Mouse (Mus musculus) spleen, adult 2 months (tissue): ENCODE measurements around the gene Ggact. TPM values are rescaled to one million over a fixed set of nuclear protein-coding genes. Genes with fewer than 3 reads are reported as not detected.
A peak's percentile ranks its signal among the peaks of the same experiment; 100 is the strongest.

ENCODE experiments used
- DNase-seq, 2 experiments: peaks; one replicate each; pipeline versions ENCODE4 v3.0.0 to v3.0.0-alpha.2; 2012 to 2021; ENCODE audit warnings: low spot score in 2 of 2, low read depth in 1 of 2
- H3K27ac ChIP-seq: fragments of 200-500 bp; 2 replicates; pipeline ENCODE4 v1.5.1; 2012; ENCODE audit warnings: low read length, inconsistent platforms; ENCODE audit not compliant: insufficient read depth
- H3K27me3 ChIP-seq: fragments of 200-500 bp; 2 replicates; pipeline ENCODE4 v1.6.1; 2012; ENCODE audit warnings: mild to moderate bottlenecking, moderate library complexity, low read length, inconsistent platforms; ENCODE audit not compliant: control insufficient read depth, insufficient read depth
- H3K36me3 ChIP-seq: fragments of 200-500 bp; 2 replicates; pipeline ENCODE4 v1.6.1; 2012; ENCODE audit warnings: mild to moderate bottlenecking, low read length, inconsistent platforms; ENCODE audit not compliant: control insufficient read depth, insufficient read depth
- H3K4me1 ChIP-seq: fragments of 200-500 bp; 2 replicates; pipeline ENCODE4 v1.6.1; 2011; ENCODE audit warnings: inconsistent platforms; ENCODE audit not compliant: control insufficient read depth, insufficient read depth, insufficient read length
- H3K4me3 ChIP-seq: fragments of 200-500 bp; 2 replicates; pipeline ENCODE4 v1.5.1; 2011; ENCODE audit warnings: mild to moderate bottlenecking, inconsistent platforms; ENCODE audit not compliant: insufficient read depth, insufficient read length; ENCODE audit errors: extremely low read depth
- CTCF ChIP-seq: fragments of 200-500 bp; IDR thresholded peaks from 2 replicates; pipeline ENCODE4 v1.5.1; 2011; ENCODE audit warnings: mild to moderate bottlenecking, inconsistent platforms; ENCODE audit not compliant: insufficient read depth, insufficient read length, insufficient replicate concordance; ENCODE audit errors: extremely low read depth
- POLR2A ChIP-seq: fragments of 200-500 bp; IDR thresholded peaks from 2 replicates; pipeline ENCODE4 v1.6.1; 2011; ENCODE audit warnings: low read depth, low read length, inconsistent platforms
- whole genome bisulfite sequencing: fragments of 180-500 bp; shearing (Covaris S2); methylation state at CpG from one replicate; pipeline ENCODE4 v1.1.7; 2018; 5-methylcytosine and 5-hydroxymethylcytosine counted together
- polyA plus RNA-seq: library from polyadenylated mRNA; depleted of rRNA; stranded (reverse); fragments of >200 nt; gene quantifications from 2 replicates; pipeline ENCODE4 v1.2.3, GENCODE M21; 2012; rRNA removed

The Ggact gene
- polyA plus RNA-seq: 24.6 and 26.1 TPM in 2 replicates

DNA sequence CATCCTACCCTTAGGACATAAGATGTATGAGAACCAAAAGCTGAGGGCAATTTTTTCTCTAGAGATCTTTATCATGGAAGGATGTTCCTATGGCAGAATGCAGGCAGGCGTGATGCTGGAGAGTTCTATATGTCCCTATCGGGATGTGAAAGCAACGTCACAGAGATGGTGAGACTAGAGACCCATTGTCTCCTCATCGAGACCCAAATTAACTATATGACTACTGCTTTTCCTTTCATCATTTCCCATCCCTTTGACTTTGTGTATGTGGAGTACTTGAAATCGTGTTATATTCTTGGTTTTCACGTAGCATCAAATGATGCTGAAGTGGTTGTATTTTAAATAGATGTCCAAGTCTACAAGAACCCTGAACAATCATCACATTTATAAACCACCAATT is at the start of gene Ggact:
Gene Ggact, minus strand, starts transcription at position 101 of the 400 bp plus-strand sequence.
- no peak for DNase-seq
- Histone ChIP-seq H3K36me3 (no peaks in the 10 kb centered on the region), H3K27ac (peak within 1 kb of the TSS; percentile 31; the same call in 1 of the 2 replicates), H3K27me3 (no peaks in the 10 kb centered on the region), H3K4me1 (no peaks in the 10 kb centered on the region; the same call in 1 of the 2 replicates), H3K4me3 (peak within 1 kb of the TSS; percentile 75)
- no peak for TF ChIP-seq CTCF
- TF ChIP-seq POLR2A: no peak
- 91% methylated on average over 6 of the region's 6 CpGs for WGBS

DNA sequence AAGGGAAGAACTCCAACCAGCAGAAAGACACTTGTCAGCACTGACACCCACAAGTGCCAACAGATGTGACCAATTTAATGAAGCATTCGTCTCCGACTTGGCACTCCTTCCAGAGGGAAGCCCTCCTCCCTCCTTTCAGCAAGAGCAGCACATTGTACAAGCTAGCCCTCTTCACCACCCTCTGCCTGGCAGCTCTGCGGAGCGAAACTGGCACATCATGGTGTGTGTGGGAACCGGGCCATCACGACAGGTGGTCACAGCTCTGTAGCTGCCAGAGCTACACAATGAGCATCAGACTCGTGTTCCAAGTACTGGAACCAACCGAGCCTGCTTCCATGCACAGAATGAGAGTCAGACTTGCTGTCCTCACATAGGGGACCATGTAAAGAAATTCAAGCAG is 44.4 kb upstream of the Ggact start:
- no peak overlapping the region for H3K27ac ChIP-seq

DNA sequence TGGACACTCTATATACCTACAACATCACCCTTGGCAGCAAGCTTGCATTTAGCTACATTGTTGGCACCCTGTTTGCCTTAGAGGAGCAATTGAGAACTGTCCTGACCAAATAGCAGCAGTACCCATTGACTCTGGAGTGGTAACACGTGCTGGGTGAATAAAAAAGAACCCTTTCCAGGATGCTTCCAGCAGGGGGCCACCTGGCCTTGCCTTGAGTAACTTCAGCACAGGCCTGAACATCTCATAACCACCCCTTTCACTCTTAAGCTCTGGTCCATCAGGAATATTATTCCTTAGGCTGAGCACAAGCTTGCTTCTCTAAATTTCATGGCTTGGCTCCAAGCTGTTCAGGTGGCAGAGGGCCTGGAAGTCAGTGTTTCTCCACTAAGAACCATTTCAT is 39.8 kb upstream of the Ggact start:
- Histone ChIP-seq H3K27ac (no peak overlapping the region), H3K4me3 (no peak overlapping the region), H3K4me1 (peaks cover 2% of the 10 kb centered on the region; the same call in 1 of the 2 replicates), H3K36me3 (no peaks in the 10 kb centered on the region), H3K27me3 (no peaks in the 10 kb centered on the region)
- DNase-seq: peak in 1 of 2 experiments; percentile 37
- TF ChIP-seq CTCF: peak; percentile 38; the same call in 1 of the 2 replicates
- no peak for TF ChIP-seq POLR2A
- WGBS: 15% methylated on average over 1 of the region's 1 CpGs

More for the DNA sequence above, 44.4 kb upstream of the Ggact start:
- WGBS: 90% methylated on average over 8 of the region's 8 CpGs
- no peaks in the 10 kb centered on the region for H3K27me3 ChIP-seq
- no peaks in the 10 kb centered on the region for H3K4me1 ChIP-seq
- peaks cover 1% of the 10 kb centered on the region; the same call in 1 of the 2 replicates for H3K36me3 ChIP-seq
- DNase-seq: no peak
- TF ChIP-seq CTCF (no peak), POLR2A (no peak)
- H3K4me3 ChIP-seq: no peak overlapping the region

DNA sequence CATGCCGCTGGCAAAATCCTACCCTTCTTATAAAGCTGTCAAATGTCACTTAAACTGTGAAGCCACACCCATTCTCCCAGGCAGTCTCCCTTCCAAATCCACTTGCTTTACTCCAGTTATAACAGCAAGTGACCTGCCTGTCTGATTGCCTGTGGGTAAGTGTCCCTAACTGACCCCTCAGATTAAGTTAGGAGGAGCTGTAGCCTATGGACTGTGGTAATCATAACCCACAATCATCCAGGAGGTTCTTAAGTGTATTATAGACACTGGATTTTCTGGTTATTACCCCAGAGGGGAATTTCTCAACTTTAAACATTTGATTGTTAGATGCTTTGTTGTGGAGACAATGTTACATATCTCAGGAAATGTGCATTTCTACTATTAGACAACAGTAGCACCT is 39.0 kb upstream of the Ggact start:
- Histone ChIP-seq H3K36me3 (no peaks in the 10 kb centered on the region), H3K4me1 (peaks cover 2% of the 10 kb centered on the region; the same call in 1 of the 2 replicates), H3K4me3 (no peak overlapping the region), H3K27me3 (no peaks in the 10 kb centered on the region), H3K27ac (no peak overlapping the region)
- no peak for DNase-seq
- TF ChIP-seq CTCF (no peak), POLR2A (no peak)
- WGBS: 94% methylated on average over 1 of the region's 1 CpGs

DNA sequence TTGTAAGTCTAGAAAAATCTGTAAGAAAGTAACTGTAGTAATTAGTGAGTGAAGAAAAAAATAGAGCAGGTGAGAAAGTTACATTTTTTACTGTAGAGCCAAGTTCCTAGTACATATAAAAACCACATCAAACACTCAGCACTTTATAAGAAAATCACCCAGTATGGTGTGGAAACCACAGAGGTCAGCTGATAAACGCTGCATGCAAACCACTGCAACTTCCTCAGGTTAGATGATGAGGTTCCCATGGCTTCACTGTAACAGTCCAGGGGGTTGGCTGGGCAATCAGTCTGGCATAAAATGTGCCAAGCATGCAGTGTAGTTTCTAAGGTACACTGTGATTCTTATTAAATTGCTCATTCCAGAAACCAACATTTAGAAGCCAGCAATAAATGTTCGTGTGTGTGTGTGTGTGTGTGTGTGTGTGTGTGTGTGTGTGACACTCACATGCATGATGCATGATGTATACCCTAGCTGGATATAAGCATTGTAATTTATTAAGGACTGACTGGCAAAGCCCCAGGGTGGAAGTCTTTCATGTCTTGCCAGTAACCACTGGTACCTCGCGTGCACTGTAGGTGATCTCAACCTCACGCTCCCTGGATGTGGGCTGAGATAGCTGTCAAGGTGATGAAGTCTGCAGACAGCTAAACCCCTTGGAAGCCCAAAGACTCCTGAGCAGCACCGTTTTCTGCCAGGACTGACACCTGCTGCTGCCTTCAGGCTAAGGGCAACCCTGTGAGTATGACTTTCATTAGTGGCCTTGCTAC is 38.3 kb upstream of the Ggact start:
- TF ChIP-seq POLR2A: no peak
- TF ChIP-seq CTCF: no peak
- Histone ChIP-seq H3K4me1 (peaks cover 2% of the 10 kb centered on the region; the same call in 1 of the 2 replicates), H3K27ac (no peak overlapping the region), H3K27me3 (no peaks in the 10 kb centered on the region), H3K36me3 (no peaks in the 10 kb centered on the region), H3K4me3 (no peak overlapping the region)
- WGBS: 53% methylated on average over 6 of the region's 6 CpGs
- DNase-seq: peak; percentile 5 to 19

DNA sequence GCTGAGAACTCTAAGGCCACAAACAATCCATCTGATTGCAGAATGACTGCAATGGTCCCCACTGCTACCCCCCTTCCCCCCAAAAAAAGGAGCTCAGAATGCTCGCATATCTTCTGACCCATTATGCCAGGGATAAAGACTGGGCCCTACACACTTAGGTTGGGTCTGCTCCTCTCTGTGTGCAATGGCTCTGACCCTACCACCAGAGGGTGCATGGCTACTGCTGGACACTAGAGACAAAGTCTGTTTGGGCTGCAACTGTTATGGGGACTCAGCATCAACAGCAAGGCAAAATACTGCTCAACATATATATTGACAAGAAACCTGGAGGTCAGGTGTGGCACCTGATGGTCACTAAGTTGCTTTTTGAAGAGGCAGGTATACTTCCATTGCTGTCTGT is 37.4 kb upstream of the Ggact start:
- no peak overlapping the region for H3K4me3 ChIP-seq
- H3K27ac ChIP-seq: no peak overlapping the region
- no peak for TF ChIP-seq CTCF
- no peak for DNase-seq
- no peaks in the 10 kb centered on the region for H3K27me3 ChIP-seq
- no peaks in the 10 kb centered on the region for H3K36me3 ChIP-seq
- H3K4me1 ChIP-seq: peaks cover 2% of the 10 kb centered on the region; the same call in 1 of the 2 replicates
- WGBS: 93% methylated on average over 1 of the region's 1 CpGs

DNA sequence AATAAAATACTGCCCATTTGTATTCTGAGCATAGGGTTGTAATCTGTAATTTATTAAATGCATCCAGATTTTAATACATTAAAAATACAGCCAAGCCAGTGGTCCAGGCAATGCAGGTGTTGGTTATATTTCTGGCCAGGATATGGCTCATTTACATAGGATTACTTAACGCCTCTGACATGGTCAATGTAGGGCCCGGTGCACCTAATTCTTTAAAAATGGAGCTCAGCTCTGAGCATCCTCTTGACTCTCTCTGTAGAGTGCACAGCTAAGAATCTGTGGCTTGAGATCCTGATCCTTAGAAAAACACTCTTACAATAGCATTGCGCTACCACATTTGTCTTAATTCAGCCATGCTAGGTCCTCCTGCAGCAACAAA is 29.9 kb upstream of the Ggact start:
- no peak overlapping the region for H3K4me3 ChIP-seq
- WGBS: 94% methylated on average over 3 of the region's 3 CpGs
- TF ChIP-seq CTCF (no peak), POLR2A (no peak)
- DNase-seq: no peak
- H3K27me3 ChIP-seq: no peaks in the 10 kb centered on the region
- H3K4me1 ChIP-seq: no peaks in the 10 kb centered on the region
- H3K36me3 ChIP-seq: peaks cover 1% of the 10 kb centered on the region; the same call in 1 of the 2 replicates
- no peak overlapping the region for H3K27ac ChIP-seq
